Mouse (Mus musculus) limb, embryonic 13.5 days (tissue): Measurements from ENCODE around the gene Gm49388. TPM values are rescaled to one million over a fixed set of nuclear protein-coding genes. Genes with fewer than 3 reads are reported as not detected.
"Not testable (repeated sequence)": the region's sequence is repeated elsewhere in the genome, so short reads cannot be mapped to it uniquely, and the experiment has no call there.

ENCODE experiments used
- ATAC-seq: fragments of 200-750 bp; cut with Nextera tagmentation; 2 replicates; pipeline ENCODE4 v1.8.0; 2017; ENCODE audit warnings: low read depth, moderate number of reproducible peaks, moderate TSS enrichment; ENCODE audit not compliant: low FRiP score
- H3K27ac ChIP-seq: fragments of 300-500 bp; sonication (generic); 2 replicates; pipeline ENCODE4 v1.5.1; 2015; ENCODE audit warnings: inconsistent platforms, mild to moderate bottlenecking, moderate library complexity
- H3K27me3 ChIP-seq: fragments of 300-500 bp; sonication (generic); 2 replicates; pipeline ENCODE4 v1.6.1; 2015; ENCODE audit warnings: mild to moderate bottlenecking, inconsistent platforms
- H3K36me3 ChIP-seq: fragments of 300-500 bp; sonication (generic); 2 replicates; pipeline ENCODE4 v1.6.1; 2015; ENCODE audit warnings: inconsistent platforms, mild to moderate bottlenecking, moderate library complexity
- H3K4me1 ChIP-seq: fragments of 300-500 bp; sonication (generic); 2 replicates; pipeline ENCODE4 v1.6.1; 2015; ENCODE audit warnings: inconsistent platforms
- H3K4me2 ChIP-seq: fragments of 300-500 bp; sonication (generic); replicated peaks from 2 replicates; pipeline ENCODE4 v1.6.1; 2015; ENCODE audit warnings: inconsistent platforms, mild to moderate bottlenecking, moderate library complexity
- H3K4me3 ChIP-seq: fragments of 300-500 bp; sonication (generic); 2 replicates; pipeline ENCODE4 v1.5.1; 2015; ENCODE audit warnings: moderate library complexity, mild to moderate bottlenecking, inconsistent platforms
- H3K9ac ChIP-seq: fragments of 300-500 bp; sonication (generic); 2 replicates; pipeline ENCODE4 v1.6.1; 2015; ENCODE audit warnings: mild to moderate bottlenecking, inconsistent platforms
- H3K9me3 ChIP-seq: fragments of 300-500 bp; sonication (generic); 2 replicates; pipeline ENCODE4 v1.6.1; 2016; ENCODE audit warnings: inconsistent platforms
- WGBS: fragments of 180-500 bp; shearing (Covaris S2); methylation state at CpG from one replicate; pipeline ENCODE4 v1.1.7; 2015; 5-methylcytosine and 5-hydroxymethylcytosine counted together
- polyA plus RNA-seq: library from polyadenylated mRNA; unstranded; fragments of >200 nt; fragmentation: Nextera tagmentation; extraction: Ambion mirVana; gene quantifications from 2 replicates; pipeline ENCODE4 v1.2.1, GENCODE M21; 2015

Gm49388 gene
- polyA plus RNA-seq, 1 experiment from 2014 or later: not detected

DNA sequence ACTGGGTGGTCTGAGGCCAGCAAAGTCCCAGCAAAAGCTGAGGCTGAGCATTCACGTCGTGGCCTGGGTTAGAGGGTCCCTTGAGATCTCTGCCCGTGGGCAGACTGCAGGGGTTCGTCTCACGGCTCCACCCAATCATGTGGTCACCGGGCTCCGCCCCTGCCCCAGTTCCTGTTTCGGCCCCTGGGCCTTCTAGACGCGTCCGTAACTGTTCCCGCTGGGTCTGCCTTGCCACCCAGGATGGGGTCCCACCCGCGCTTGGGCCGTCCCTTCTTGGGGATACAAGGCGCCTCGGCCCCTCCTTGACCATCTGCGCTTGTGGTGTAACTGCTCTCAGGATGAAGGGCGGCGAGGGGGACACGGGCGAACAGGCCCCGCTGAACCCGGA is 15.8 kb upstream of the Gm49388 start, which contains the start of gene Orai3:
Gene Orai3, plus strand, starts transcription at position 165 of the 388 bp plus-strand sequence.
- WGBS: under 1% methylated on average over 24 of the region's 24 CpGs
- Histone ChIP-seq H3K9me3 (no peaks in the 10 kb centered on the region), H3K36me3 (peaks cover 44% of the 10 kb centered on the region)

DNA sequence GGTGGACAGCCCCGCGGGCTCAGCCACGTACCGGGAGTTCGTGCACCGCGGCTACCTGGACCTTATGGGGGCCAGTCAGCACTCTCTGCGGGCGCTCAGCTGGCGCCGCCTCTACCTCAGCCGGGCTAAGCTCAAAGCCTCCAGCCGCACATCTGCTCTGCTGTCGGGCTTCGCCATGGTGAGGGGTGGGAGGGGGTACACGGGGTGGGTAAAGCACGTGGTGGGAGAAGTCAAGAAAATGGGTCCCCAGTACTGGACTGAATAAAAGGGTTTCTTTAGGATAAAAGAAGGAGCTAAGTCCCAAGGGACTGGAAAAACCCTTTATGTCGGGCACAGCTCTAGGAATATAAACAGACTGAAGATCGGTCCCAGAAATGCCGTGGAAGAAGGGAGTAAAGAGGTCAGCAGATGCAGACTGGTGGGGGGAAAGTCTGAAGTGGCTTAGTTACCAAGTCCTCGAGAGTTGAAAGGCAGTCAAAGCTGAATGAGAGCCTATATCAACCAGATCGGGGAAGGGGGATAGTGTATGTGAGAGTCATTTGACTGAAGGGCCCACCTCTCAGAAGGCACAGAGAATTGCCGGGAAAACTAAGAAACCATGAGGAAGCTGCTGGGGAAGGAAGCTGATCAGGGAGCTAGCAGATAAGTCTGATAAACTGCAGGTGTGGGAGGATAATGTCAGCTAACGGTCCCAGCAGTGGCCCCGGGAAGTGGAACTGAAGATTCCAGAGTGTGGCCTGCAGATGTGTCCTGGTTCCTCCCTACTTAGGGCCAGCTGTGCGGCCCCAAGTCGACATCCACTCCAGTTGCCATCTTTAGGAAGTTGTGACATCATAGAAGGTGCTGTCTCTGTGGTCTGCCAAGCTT is 15.1 kb upstream of the Gm49388 start:
- ATAC-seq: peak; percentile 22
- Histone ChIP-seq H3K9me3 (no peaks in the 10 kb centered on the region), H3K4me1 (peaks cover 25% of the 10 kb centered on the region), H3K27ac (peak overlapping the region; percentile 95), H3K4me3 (peak overlapping the region; percentile 73), H3K4me2 (peak overlapping the region; percentile 91), H3K9ac (peak overlapping the region; percentile 92), H3K27me3 (no peaks in the 10 kb centered on the region), H3K36me3 (peaks cover 37% of the 10 kb centered on the region)
- WGBS: under 1% methylated on average over 27 of the region's 27 CpGs

More for the DNA sequence above, 15.8 kb upstream of the Gm49388 start, which contains the start of gene Orai3:
- Histone ChIP-seq H3K4me2 (peak within 1 kb of the TSS; percentile 91), H3K4me1 (peaks cover 24% of the 10 kb centered on the region), H3K27ac (peak within 1 kb of the TSS; percentile 95), H3K9ac (peak within 1 kb of the TSS; percentile 92), H3K4me3 (peak within 1 kb of the TSS; percentile 73), H3K27me3 (no peaks in the 10 kb centered on the region)
- ATAC-seq: peak; percentile 75

DNA sequence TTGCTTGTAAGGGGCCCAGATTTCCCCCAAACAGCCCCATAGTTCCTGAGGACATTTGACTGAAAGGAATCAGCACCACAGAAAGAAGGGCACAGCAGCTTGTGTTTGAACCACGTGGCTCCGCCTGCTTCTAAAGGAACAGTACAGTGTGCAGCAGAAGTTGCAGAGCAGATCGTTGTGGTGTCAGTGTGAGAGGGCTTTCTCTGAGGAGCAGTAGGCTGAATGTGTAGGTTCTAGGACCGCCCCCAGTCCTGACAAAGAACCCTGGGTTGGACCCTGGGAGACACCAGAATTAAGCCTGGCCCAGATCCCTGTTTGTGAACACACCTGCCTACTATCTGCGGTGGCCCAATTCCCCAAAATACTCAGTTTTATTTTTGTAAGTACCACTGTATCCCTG is 14.1 kb upstream of the Gm49388 start:
- no peak for ATAC-seq
- Histone ChIP-seq H3K27ac (peak overlapping the region; percentile 95; the same call in 1 of the 2 replicates), H3K9ac (peak overlapping the region; percentile 92; the same call in 1 of the 2 replicates), H3K9me3 (no peaks in the 10 kb centered on the region), H3K4me3 (peak overlapping the region; percentile 73; the same call in 1 of the 2 replicates), H3K36me3 (peaks cover 27% of the 10 kb centered on the region), H3K4me2 (peak overlapping the region; percentile 91), H3K27me3 (no peaks in the 10 kb centered on the region), H3K4me1 (peaks cover 32% of the 10 kb centered on the region)
- WGBS: 74% methylated on average over 5 of the region's 5 CpGs

DNA sequence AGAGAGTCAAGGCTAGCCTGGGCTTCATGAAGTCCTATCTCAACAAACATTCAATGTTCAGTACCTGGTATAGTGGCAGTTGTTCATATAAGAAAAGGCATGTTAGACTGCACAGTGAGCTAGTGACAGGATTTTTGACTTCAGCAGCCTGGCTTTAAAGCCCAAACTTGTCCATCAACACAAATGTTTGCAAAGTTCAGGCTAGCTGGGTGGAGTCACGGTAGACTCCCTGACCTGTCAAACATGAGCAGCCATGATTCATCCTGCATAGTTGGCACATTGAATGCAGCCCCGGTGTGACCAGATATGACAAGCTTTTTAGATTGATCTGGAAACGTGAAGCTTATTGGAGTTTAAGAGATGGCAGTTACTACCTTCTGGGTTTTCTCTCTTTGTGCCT is 13.3 kb upstream of the Gm49388 start:
- ATAC-seq: no peak
- H3K27ac ChIP-seq: no peak overlapping the region
- no peaks in the 10 kb centered on the region for H3K9me3 ChIP-seq
- H3K9ac ChIP-seq: no peak overlapping the region
- 77% methylated on average over 3 of the region's 3 CpGs for WGBS
- H3K36me3 ChIP-seq: peaks cover 19% of the 10 kb centered on the region
- no peaks in the 10 kb centered on the region for H3K27me3 ChIP-seq
- H3K4me3 ChIP-seq: no peak overlapping the region
- peaks cover 32% of the 10 kb centered on the region for H3K4me1 ChIP-seq
- H3K4me2 ChIP-seq: no peak overlapping the region

DNA sequence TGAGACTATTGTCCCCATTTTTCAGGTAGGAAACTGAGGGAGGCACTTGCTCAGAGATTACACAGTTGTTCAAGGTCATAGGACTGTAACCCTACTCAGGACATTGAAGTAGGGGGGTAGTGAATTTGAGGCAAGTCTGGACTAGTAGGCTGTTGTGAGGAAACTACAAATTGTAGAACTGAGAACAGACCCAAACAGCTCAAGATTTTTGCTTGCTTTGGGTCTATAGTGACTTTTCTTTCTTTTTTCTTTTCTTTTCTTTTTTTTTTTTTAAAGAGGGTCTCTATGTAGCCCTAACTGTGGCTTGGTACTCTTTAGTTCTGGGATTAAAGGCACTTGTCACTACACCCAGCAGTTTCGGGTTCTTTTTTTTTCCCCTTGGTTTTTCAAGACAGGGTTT is 12.9 kb upstream of the Gm49388 start:
- Histone ChIP-seq H3K9me3 (no peaks in the 10 kb centered on the region), H3K4me1 (peaks cover 32% of the 10 kb centered on the region), H3K36me3 (peaks cover 14% of the 10 kb centered on the region), H3K4me2 (no peak overlapping the region), H3K9ac (no peak overlapping the region), H3K27ac (no peak overlapping the region), H3K27me3 (no peaks in the 10 kb centered on the region), H3K4me3 (no peak overlapping the region)
- ATAC-seq: no peak
- 86% methylated on average over 1 of the region's 1 CpGs for WGBS

DNA sequence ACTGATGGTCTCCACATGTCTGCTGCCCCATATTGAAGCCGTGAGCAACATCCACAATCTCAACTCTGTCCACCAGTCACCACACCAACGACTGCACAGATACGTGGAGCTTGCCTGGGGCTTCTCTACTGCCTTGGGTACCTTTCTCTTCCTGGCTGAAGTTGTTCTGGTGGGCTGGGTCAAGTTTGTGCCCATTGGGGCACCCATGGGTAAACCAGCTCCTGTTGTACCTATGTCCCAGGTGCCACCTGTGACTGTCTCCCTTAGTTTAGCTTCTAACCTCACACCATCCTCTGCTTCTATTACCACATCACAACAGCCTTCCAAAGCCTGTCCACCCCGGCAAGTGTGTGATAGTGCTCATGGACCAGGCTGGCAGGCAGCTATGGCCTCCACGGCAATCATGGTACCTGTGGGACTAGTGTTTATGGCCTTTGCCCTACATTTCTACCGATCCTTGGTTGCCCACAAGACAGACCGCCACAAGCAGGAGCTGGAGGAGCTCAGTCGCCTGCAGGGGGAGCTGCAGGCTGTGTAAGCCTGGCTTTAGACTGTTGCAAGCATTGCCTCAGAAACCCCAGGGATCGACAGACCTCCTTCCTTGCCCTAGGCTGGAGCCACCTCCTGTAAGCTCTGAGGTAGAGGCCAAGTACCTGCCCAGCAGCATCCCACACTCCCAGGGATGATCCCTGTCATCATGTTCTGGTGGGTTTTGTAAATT is 11.6 kb upstream of the Gm49388 start:
- Histone ChIP-seq H3K9ac (0 out of 2 replicates have a peak overlapping the region, but pooled peaks have one; percentile 2), H3K9me3 (no peaks in the 10 kb centered on the region), H3K27ac (no peak overlapping the region), H3K4me3 (no peak overlapping the region), H3K4me2 (no peak overlapping the region), H3K27me3 (no peaks in the 10 kb centered on the region), H3K4me1 (peaks cover 36% of the 10 kb centered on the region), H3K36me3 (peaks cover 10% of the 10 kb centered on the region; the same call in 1 of the 2 replicates)
- ATAC-seq: no peak
- WGBS: 40% methylated on average over 9 of the region's 9 CpGs

DNA sequence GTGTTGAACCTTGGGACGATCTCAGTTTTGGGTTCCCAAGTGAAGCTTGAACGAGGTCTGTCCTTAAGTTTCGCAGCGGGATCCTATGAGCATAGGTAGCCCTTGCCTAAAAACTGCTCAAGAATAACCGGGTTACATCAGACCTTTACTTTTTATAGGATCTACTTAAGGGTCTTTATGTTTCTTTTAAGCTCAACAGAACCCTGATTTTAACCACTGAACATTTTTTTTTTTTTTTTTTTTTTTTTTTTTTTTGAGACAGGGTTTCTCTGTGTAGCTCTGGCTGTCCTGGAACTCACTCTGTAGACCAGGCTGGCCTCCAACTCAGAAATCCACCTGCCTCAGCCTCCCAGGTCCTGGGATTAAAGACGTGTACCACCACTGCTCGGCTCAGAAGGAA is 9.6 kb upstream of the Gm49388 start:
- Histone ChIP-seq H3K4me3 (peak overlapping the region; percentile 74), H3K4me2 (peak overlapping the region; percentile 81), H3K9ac (peak overlapping the region; percentile 92), H3K27ac (peak overlapping the region; percentile 97), H3K4me1 (peaks cover 34% of the 10 kb centered on the region), H3K36me3 (peaks cover 30% of the 10 kb centered on the region)
- ATAC-seq, H3K27me3 ChIP-seq, H3K9me3 ChIP-seq: not testable (repeated sequence)
- WGBS: 74% methylated on average over 7 of the region's 7 CpGs

DNA sequence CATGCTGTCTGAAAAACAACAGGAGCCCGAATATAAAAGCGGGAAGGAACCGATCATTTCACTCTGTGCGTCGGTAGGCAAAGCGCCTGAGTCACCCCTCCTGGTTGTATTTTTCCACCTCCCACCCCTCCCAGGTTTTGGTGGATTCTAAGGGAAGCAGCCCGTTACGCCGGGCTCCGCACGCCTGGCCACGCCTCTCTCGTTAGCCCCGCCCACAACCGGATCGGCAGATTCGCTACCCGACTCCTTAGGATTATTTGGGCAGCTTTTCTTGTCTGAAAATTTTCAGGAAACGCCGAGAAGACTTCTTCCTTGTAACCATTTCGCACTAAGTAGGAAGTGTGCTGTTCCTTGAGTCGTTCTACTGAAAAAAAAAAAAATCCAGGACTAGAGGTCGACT is 9.0 kb upstream of the Gm49388 start, which contains the start of gene Setd1a:
Gene Setd1a, plus strand, starts transcription at position 245 of the 400 bp plus-strand sequence.
- H3K27ac ChIP-seq: peak within 1 kb of the TSS; percentile 97
- peak; percentile 64 for ATAC-seq
- WGBS: under 1% methylated on average over 23 of the region's 23 CpGs
- H3K9ac ChIP-seq: peak within 1 kb of the TSS; percentile 92
- peaks cover 30% of the 10 kb centered on the region for H3K4me1 ChIP-seq
- peaks cover 36% of the 10 kb centered on the region for H3K36me3 ChIP-seq
- no peaks in the 10 kb centered on the region for H3K9me3 ChIP-seq
- no peaks in the 10 kb centered on the region for H3K27me3 ChIP-seq
- peak within 1 kb of the TSS; percentile 81 for H3K4me2 ChIP-seq
- H3K4me3 ChIP-seq: peak within 1 kb of the TSS; percentile 74

DNA sequence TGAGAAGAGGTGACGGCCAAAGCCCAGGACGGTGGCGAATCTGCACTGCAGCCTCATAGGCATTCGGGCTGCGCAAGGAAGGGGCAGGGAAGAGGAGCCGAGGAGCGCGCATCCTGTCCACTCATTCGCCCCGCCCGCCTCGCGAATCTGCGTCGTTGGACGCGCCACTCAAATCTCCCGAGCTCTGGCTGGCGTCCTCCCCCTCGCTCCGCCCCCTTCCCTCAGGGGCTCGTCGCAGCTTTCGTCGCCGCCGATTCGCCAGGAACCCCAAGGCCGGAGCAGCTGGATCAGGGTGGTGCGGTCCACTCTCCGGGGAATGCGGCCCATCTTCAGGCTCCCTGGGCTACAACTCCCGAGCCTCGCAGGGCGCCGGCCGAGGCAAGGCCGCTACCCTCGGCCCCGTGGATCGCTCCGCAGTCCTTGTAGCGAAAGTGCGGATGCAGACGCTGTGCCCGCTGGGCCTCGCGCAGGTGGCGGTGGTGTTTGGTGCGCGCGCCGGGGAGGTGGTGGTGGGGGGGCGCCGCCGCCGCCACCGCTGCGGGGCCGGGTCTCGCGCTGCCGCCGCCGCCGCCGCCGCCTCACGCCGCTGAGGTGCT is 8.4 kb upstream of the Gm49388 start:
- H3K4me1 ChIP-seq: peaks cover 30% of the 10 kb centered on the region
- peak overlapping the region; percentile 81 for H3K4me2 ChIP-seq
- H3K27me3 ChIP-seq: no peaks in the 10 kb centered on the region
- ATAC-seq: peak; percentile 91
- H3K36me3 ChIP-seq: peaks cover 42% of the 10 kb centered on the region
- WGBS: under 1% methylated on average over 62 of the region's 70 CpGs
- H3K9ac ChIP-seq: peak overlapping the region; percentile 92
- H3K4me3 ChIP-seq: peak overlapping the region; percentile 74
- H3K9me3 ChIP-seq: no peaks in the 10 kb centered on the region
- peak overlapping the region; percentile 97 for H3K27ac ChIP-seq

DNA sequence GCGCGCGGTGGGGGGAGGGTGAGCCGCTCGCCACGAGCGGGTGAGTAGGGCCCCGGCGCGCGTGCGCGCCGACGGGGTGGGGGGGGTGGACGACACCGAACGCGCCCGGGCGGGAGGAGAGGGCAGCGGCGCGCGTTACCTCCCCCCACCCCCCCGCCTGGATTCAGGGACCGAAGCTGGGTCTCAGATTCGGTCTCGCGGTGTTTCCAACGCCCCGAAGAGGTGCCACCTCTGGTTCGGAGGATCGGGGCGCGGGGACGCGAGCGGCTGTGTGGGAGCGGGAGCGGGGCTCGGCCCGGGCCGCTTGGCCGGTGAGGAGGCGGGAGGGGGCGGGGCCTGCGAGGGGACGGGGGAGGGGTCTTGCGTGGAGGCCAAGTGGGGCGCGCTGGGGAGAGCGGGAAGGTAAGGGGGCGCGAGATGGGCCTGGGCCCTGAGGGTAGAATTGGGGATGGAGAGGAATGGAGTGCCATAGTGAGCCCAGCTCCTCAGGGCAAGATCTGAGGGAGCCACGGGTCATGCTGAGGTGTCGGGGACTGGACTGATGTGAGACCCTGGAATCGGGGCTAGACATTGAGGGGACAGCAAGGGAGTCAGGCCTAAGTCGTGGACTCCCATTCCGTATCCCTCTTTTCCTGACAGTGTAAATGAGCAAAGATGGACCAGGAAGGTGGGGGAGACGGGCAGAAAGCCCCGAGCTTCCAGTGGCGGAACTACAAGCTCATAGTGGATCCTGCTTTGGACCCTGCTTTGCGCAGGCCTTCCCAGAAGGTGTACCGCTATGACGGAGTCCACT is 7.7 kb upstream of the Gm49388 start:
- peaks cover 49% of the 10 kb centered on the region for H3K36me3 ChIP-seq
- WGBS: 3% methylated on average over 38 of the region's 66 CpGs

DNA sequence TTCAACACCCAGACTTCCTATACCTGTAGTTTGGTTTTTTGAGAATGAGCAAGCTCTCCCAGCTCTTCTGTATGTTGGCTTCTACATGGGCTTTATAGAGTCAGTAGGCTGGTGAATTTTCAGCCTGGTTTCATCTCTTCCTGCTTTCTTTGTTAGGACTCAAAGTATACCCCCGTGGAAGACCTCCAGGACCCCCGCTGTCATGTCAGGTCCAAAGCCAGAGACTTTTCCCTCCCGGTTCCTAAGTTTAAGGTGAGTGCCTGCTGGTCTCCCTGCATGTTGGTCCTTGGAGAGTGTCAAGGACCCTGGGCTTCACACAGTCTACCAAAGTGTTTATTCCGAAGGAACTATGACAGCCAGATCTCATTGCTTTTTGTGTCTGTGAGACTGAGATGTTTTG is 7.1 kb upstream of the Gm49388 start:
- peak overlapping the region; percentile 92 for H3K9ac ChIP-seq
- H3K4me3 ChIP-seq: peak overlapping the region; percentile 74
- H3K27me3 ChIP-seq: no peaks in the 10 kb centered on the region
- peaks cover 30% of the 10 kb centered on the region for H3K4me1 ChIP-seq
- no peaks in the 10 kb centered on the region for H3K9me3 ChIP-seq
- peaks cover 55% of the 10 kb centered on the region for H3K36me3 ChIP-seq
- whole genome bisulfite sequencing: 82% methylated on average over 4 of the region's 4 CpGs
- ATAC-seq: no peak
- H3K4me2 ChIP-seq: peak overlapping the region; percentile 81
- peak overlapping the region; percentile 97; the same call in 1 of the 2 replicates for H3K27ac ChIP-seq

More for the DNA sequence above, 7.7 kb upstream of the Gm49388 start:
- H3K9me3 ChIP-seq: no peaks in the 10 kb centered on the region
- no peaks in the 10 kb centered on the region for H3K27me3 ChIP-seq
- peaks cover 30% of the 10 kb centered on the region for H3K4me1 ChIP-seq
- H3K4me3 ChIP-seq: peak overlapping the region; percentile 74
- H3K4me2 ChIP-seq: peak overlapping the region; percentile 81
- ATAC-seq: peak; percentile 48
- peak overlapping the region; percentile 97 for H3K27ac ChIP-seq
- peak overlapping the region; percentile 92 for H3K9ac ChIP-seq
